19 mouse cellular contexts compared by ENCODE assay signal in genomic region chr13:58397651-58398050, GRCm38 (mm10). TPM values are rescaled to one million over a fixed set of nuclear protein-coding genes. Genes with fewer than 3 reads are reported as not detected.
DNase-seq lines count a peak whose midpoint lies in the region; ATAC-seq lines count a peak whose summit lies in the region.
"Had no signal": no experiment of that assay in that cellular context is flagged by ENCODE, and none has a peak within 500 bp of the region (broad histone marks: within the 10 kb centered on the region; RNA-seq: fewer than 3 reads in every experiment).

No protein-coding gene starts in this region.

- H3K4me3 ChIP-seq in midbrain, embryonic 11.5 days (ENCODE audit: low read depth, low read length), result no peak overlapping the region
- H3K4me3 ChIP-seq in midbrain, embryonic 10.5 days, result no peak overlapping the region
- no peak overlapping the region for H3K4me3 ChIP-seq in embryonic facial prominence, embryonic 10.5 days
- H3K4me3 ChIP-seq: heart, embryonic 10.5 days; hindbrain, embryonic 13.5 days had no signal

- WGBS in midbrain, embryonic 11.5 days, result 90% methylated on average over 13 of the region's 13 CpGs
- WGBS in midbrain, embryonic 10.5 days, result 96% methylated on average over 13 of the region's 13 CpGs
- WGBS in embryonic facial prominence, embryonic 10.5 days, result 91% methylated on average over 13 of the region's 13 CpGs

- H3K27ac ChIP-seq in midbrain, embryonic 11.5 days (ENCODE audit: low read depth, low read length), result no peak overlapping the region
- H3K27ac ChIP-seq in midbrain, embryonic 10.5 days (replicated peaks), result no peak overlapping the region
- no peak overlapping the region for H3K27ac ChIP-seq in embryonic facial prominence, embryonic 10.5 days (replicated peaks)
- H3K27ac ChIP-seq: heart, embryonic 10.5 days; hindbrain, embryonic 13.5 days had no signal

- no peak for ATAC-seq in midbrain, embryonic 11.5 days (ENCODE audit: low FRiP score)
- ATAC-seq: forebrain, embryonic 14.5 days; inflammation-experienced regulatory T-cells, adult 6 months; intestine, postnatal 0 days had no signal

- no peaks in the 10 kb centered on the region for H3K9me3 ChIP-seq in midbrain, embryonic 11.5 days (ENCODE audit: control insufficient read depth, low read length)
- H3K9me3 ChIP-seq in midbrain, embryonic 10.5 days (replicated peaks), result no peaks in the 10 kb centered on the region
- no peaks in the 10 kb centered on the region for H3K9me3 ChIP-seq in embryonic facial prominence, embryonic 10.5 days
- H3K9me3 ChIP-seq: heart, embryonic 10.5 days; hindbrain, embryonic 13.5 days had no signal

- no peaks in the 10 kb centered on the region for H3K27me3 ChIP-seq in midbrain, embryonic 11.5 days (ENCODE audit: control insufficient read depth, insufficient read depth, low read length)
- no peaks in the 10 kb centered on the region for H3K27me3 ChIP-seq in midbrain, embryonic 10.5 days (ENCODE audit: low read depth, poor library complexity, severe bottlenecking)
- no peaks in the 10 kb centered on the region for H3K27me3 ChIP-seq in embryonic facial prominence, embryonic 10.5 days (replicated peaks; ENCODE audit: low read depth, poor library complexity, severe bottlenecking)
- H3K27me3 ChIP-seq: hindbrain, embryonic 13.5 days had no signal

- peaks cover 14% of the 10 kb centered on the region for H3K36me3 ChIP-seq in midbrain, embryonic 11.5 days (ENCODE audit: control insufficient read depth, insufficient read depth, low read length)
- H3K36me3 ChIP-seq in midbrain, embryonic 10.5 days, result peaks cover 74% of the 10 kb centered on the region
- peaks cover 73% of the 10 kb centered on the region for H3K36me3 ChIP-seq in embryonic facial prominence, embryonic 10.5 days (replicated peaks)

- peak; percentile 49 for DNase-seq in adrenal gland, postnatal 14 days
- no peak for DNase-seq in adrenal gland, postnatal 25 days
- DNase-seq in midbrain, embryonic 11.5 days (ENCODE audit: low spot score, missing footprints), result peak; percentile 87
- DNase-seq in midbrain, embryonic 10.5 days (ENCODE audit: low spot score), result no peak
- peak; percentile 5 for DNase-seq in embryonic facial prominence, embryonic 10.5 days (ENCODE audit: low spot score)
- DNase-seq in spleen, adult 12 weeks (ENCODE audit: low spot score), result no peak
- no peak for DNase-seq in layer of hippocampus, adult 9-10 months (ENCODE audit: low spot score)
- DNase-seq: cerebellum, adult 18-20 months; cerebellum, adult 9-11 months; cerebellum, postnatal 36 days; gastrocnemius, postnatal 36 days; heart, adult 18-20 months; heart, postnatal 10 days had no signal

- H3K4me2 ChIP-seq in midbrain, embryonic 11.5 days, result no peak overlapping the region
- H3K4me2 ChIP-seq: hindbrain, embryonic 13.5 days had no signal

- peaks cover 2% of the 10 kb centered on the region; the same call in 1 of the 2 replicates for H3K4me1 ChIP-seq in midbrain, embryonic 11.5 days (ENCODE audit: control insufficient read depth, insufficient read depth, low read length)
- H3K4me1 ChIP-seq in midbrain, embryonic 10.5 days, result peaks cover 10% of the 10 kb centered on the region
- H3K4me1 ChIP-seq in embryonic facial prominence, embryonic 10.5 days, result peaks cover 8% of the 10 kb centered on the region
- H3K4me1 ChIP-seq: heart, embryonic 10.5 days had no signal

- H3K9ac ChIP-seq in midbrain, embryonic 11.5 days (ENCODE audit: low read length), result no peak overlapping the region
- H3K9ac ChIP-seq: hindbrain, embryonic 13.5 days had no signal

RNA-seq across cellular contexts. Expression of gene Rmi1, which starts 4.4 kb away (rescaled TPM):
- 18.6 and 19.3 TPM in 2 replicates for total RNA-seq in adrenal gland, postnatal 14 days (2021)
- total RNA-seq in adrenal gland, postnatal 25 days (2021), result 23.2 and 25.0 TPM in 2 replicates
- 34.1 and 36.6 TPM in 2 replicates for polyA plus RNA-seq in midbrain, embryonic 11.5 days (2014; fragmentation: Nextera tagmentation; extraction: Ambion mirVana)
- polyA plus RNA-seq in midbrain, embryonic 10.5 days (2016; fragmentation: Nextera tagmentation; extraction: Ambion mirVana), result 27.4 and 31.2 TPM in 2 replicates
- polyA plus RNA-seq in embryonic facial prominence, embryonic 10.5 days (2016; fragmentation: Nextera tagmentation; extraction: Ambion mirVana), result 27.8 and 28.1 TPM in 2 replicates

RNA-seq across cellular contexts. Expression of gene Hnrnpk, which starts 5.5 kb away (rescaled TPM):
- total RNA-seq in adrenal gland, postnatal 14 days (2021), result 904 and 935 TPM in 2 replicates
- total RNA-seq in adrenal gland, postnatal 25 days (2021), result 798 and 829 TPM in 2 replicates
- 2,649 and 2,712 TPM in 2 replicates for polyA plus RNA-seq in midbrain, embryonic 11.5 days (2014; fragmentation: Nextera tagmentation; extraction: Ambion mirVana)
- 2,221 and 2,293 TPM in 2 replicates for polyA plus RNA-seq in midbrain, embryonic 10.5 days (2016; fragmentation: Nextera tagmentation; extraction: Ambion mirVana)
- 2,126 and 2,130 TPM in 2 replicates for polyA plus RNA-seq in embryonic facial prominence, embryonic 10.5 days (2016; fragmentation: Nextera tagmentation; extraction: Ambion mirVana)

RNA-seq across cellular contexts. Expression of gene 2210016F16Rik, which starts 12.6 kb away (rescaled TPM):
- 25.4 and 26.2 TPM in 2 replicates for total RNA-seq in adrenal gland, postnatal 14 days (2021)
- total RNA-seq in adrenal gland, postnatal 25 days (2021), result 23.3 and 27.3 TPM in 2 replicates
- 31.1 and 34.9 TPM in 2 replicates for polyA plus RNA-seq in midbrain, embryonic 11.5 days (2014; fragmentation: Nextera tagmentation; extraction: Ambion mirVana)
- polyA plus RNA-seq in midbrain, embryonic 10.5 days (2016; fragmentation: Nextera tagmentation; extraction: Ambion mirVana), result 29.1 and 30.1 TPM in 2 replicates
- polyA plus RNA-seq in embryonic facial prominence, embryonic 10.5 days (2016; fragmentation: Nextera tagmentation; extraction: Ambion mirVana), result 23.8 and 24.4 TPM in 2 replicates

RNA-seq across cellular contexts. Expression of gene Kif27, which starts 38.7 kb away (rescaled TPM):
- total RNA-seq in adrenal gland, postnatal 14 days (2021), result 1.5 and 1.7 TPM in 2 replicates
- 0.88 and 1.3 TPM in 2 replicates for total RNA-seq in adrenal gland, postnatal 25 days (2021)
- polyA plus RNA-seq in midbrain, embryonic 11.5 days (2014; fragmentation: Nextera tagmentation; extraction: Ambion mirVana), result 1.1 and 1.3 TPM in 2 replicates
- polyA plus RNA-seq in midbrain, embryonic 10.5 days (2016; fragmentation: Nextera tagmentation; extraction: Ambion mirVana), result 0.78 and 0.98 TPM in 2 replicates
- polyA plus RNA-seq in embryonic facial prominence, embryonic 10.5 days (2016; fragmentation: Nextera tagmentation; extraction: Ambion mirVana), result 0.73 and 0.86 TPM in 2 replicates
- total RNA-seq: gastrocnemius, postnatal 36 days; hematopoietic stem cell, adult 5-6 weeks had no signal
- polyA plus RNA-seq: inflammation-experienced regulatory T-cells, adult 6 months had no signal

Comparison
In these comparisons a context has a peak if more than half of its experiments do, and no peak if none do; other contexts are left out.
1. DNase-seq: peak in adrenal gland, postnatal 14 days (single experiment), midbrain, embryonic 11.5 days (single experiment) and embryonic facial prominence, embryonic 10.5 days (single experiment); none in adrenal gland, postnatal 25 days (single experiment), midbrain, embryonic 10.5 days (single experiment), spleen, adult 12 weeks (single experiment) and layer of hippocampus, adult 9-10 months (single experiment).